Mouse (Mus musculus) ovary, postnatal 10 days (tissue): ENCODE results near the gene Il1rl2.

Experiments
- DNase-seq: peaks from one replicate; pipeline ENCODE4 v3.0.0; 2022; ENCODE audit warnings: low spot score

Gene Il1rl2

DNA sequence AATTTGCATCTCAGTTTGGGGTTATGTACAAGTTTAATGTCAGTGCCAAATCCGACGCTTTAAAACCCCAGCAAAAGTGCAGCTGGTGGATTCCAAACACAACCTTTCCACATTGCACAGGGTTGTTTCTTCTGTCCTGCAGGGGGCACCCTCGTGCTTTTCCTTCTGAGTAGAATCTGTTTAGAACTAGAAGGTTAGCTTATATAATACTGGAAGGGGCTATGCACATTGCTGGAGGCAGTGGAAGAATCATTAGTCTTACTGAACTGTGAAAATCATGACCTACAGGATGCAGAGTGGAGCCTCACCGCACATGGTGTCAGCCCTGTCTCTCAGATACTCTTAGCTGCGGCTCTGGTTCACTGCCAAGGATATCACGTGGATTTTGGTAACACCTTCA is 55.7 kb downstream of the Il1rl2 start:
- DNase-seq, result no peak

DNA sequence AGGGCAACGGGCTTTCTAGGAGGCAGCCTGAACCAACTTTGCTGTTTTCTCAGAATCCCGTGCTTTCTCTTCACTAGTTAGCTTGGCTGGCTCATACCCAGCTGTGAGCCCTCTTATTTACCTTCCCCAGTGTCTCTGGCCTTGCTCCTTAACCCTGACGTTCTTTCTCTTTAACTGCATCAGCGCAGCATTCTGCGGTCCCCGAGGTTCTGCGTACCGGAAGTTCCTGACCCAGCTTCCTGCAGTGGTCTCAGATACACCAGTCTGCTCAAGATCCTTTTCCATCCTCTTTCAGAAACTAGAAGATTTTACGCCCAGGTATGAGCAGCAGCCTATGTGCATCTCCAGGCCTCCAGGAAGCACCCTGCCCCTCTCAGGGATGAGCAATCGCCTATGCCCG is 56.6 kb downstream of the Il1rl2 start:
- no peak for DNase-seq

GRCm38 (mm10) chr1:40382841-40383240 is 58.4 kb downstream of the Il1rl2 start:
- DNase-seq, result no peak

- DNase-seq, result no peak
Observed at GRCm38 (mm10) chr1:40384931-40385545, 60.6 kb downstream of the Il1rl2 start.

DNA sequence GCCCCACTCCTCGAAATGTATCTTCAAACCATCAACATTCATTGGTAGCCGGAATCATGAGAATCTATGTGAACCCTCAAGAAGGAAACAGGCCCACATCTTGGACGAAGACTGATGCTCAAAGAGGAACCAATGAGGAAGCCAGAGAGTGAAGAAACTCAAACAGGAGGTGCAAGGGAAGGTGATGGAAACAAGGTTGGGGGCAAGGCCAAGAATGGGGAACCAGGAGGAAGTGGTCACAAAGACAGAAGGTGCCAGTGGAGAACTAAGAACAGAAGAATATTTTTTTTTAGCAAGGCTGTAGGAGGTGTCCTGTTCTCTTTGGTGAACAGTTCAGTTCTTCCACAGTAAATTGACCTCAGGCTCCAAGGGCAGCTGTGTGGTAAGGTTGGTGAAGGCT is 67.0 kb downstream of the Il1rl2 start:
- no peak for DNase-seq

- no peak for DNase-seq
Observed at GRCm38 (mm10) chr1:40392535-40392934, 68.1 kb downstream of the Il1rl2 start.

- DNase-seq, result no peak
Observed at GRCm38 (mm10) chr1:40393214-40393613, 68.8 kb downstream of the Il1rl2 start.

GRCm38 (mm10) chr1:40399639-40400038 is 75.2 kb downstream of the Il1rl2 start:
- DNase-seq, result no peak

- DNase-seq, result no peak
Observed at GRCm38 (mm10) chr1:40404682-40405081, 80.3 kb downstream of the Il1rl2 start.

GRCm38 (mm10) chr1:40409882-40410281 is 85.5 kb downstream of the Il1rl2 start:
- no peak for DNase-seq

DNA sequence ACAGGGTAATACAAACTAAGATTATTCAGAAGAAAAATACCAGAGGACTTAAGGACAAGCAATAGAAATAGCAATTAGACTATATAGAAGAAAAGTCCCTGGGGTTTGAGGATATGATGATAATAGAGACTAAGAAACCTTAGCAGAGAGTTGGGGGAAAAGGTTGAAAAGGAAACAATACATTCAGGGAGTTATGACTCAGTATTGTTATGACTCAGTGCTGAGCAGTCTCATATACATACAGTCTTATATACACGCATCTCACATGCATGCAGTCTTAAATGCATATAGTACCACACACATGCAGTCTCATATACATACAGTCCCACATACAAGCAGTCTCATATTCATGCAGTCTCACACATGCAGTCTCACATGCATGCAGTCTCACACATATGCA is 88.6 kb downstream of the Il1rl2 start:
- no peak for DNase-seq

DNA sequence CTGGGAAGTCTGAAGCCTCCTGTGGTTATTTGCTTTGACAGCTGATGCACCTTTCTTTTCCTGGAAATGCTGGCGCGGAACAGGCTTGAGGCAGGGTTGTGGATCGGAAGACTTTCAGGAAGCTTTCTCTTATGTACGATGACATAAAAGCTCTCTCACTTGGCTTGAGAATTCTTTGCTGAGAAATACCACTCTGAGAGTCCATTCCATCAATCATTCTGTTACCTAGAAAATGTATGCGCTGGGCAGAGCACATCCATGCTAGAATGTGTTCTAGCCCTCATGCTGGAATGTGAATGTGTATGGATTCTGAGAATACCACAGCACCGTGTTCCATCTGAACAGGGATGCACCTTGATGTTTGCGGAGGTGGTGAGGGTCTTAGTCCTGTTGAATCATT is 89.9 kb downstream of the Il1rl2 start:
- no peak for DNase-seq

GRCm38 (mm10) chr1:40414863-40415656 is 90.7 kb downstream of the Il1rl2 start:
- no peak for DNase-seq

GRCm38 (mm10) chr1:40417034-40417433 is 92.6 kb downstream of the Il1rl2 start:
- no peak for DNase-seq
